Mouse (Mus musculus) G1E (cell line): ENCODE results near the gene Adprm. TPM values are rescaled to one million over a fixed set of nuclear protein-coding genes. Genes with fewer than 3 reads are reported as not detected.
"Not testable (repeated sequence)": the region's sequence is repeated elsewhere in the genome, so short reads cannot be mapped to it uniquely, and the experiment has no call there.

ENCODE experiments used
- ATAC-seq: 2 replicates; pipeline ENCODE4 v1.8.0; 2016; ENCODE audit warnings: mild to moderate bottlenecking; ENCODE audit not compliant: insufficient number of reproducible peaks, poor library complexity, low FRiP score, severe bottlenecking; ENCODE audit errors: extremely low read depth
- DNase-seq: peaks from one replicate; pipeline ENCODE4 v3.0.0; 2012; ENCODE audit warnings: low spot score
- H3K27me3 ChIP-seq: 2 replicates; pipeline ENCODE4 v1.6.1; 2012; ENCODE audit warnings: mild to moderate bottlenecking, low read length, inconsistent platforms; ENCODE audit not compliant: insufficient read depth
- H3K36me3 ChIP-seq: replicated peaks from 2 replicates; pipeline ENCODE3; 2012; ENCODE audit warnings: mild to moderate bottlenecking, inconsistent platforms
- H3K4me1 ChIP-seq: 2 replicates; pipeline ENCODE4 v1.6.1; 2012; ENCODE audit warnings: low read depth, low read length, inconsistent platforms, mixed read lengths; ENCODE audit not compliant: insufficient read depth
- H3K4me3 ChIP-seq: 2 replicates; pipeline ENCODE4 v1.5.1; 2012; ENCODE audit warnings: low read depth, mild to moderate bottlenecking, inconsistent platforms, low read length, moderate library complexity, mixed read lengths
- H3K9me3 ChIP-seq: replicated peaks from 2 replicates; pipeline ENCODE4 v1.6.1; 2012; ENCODE audit warnings: inconsistent platforms
- CTCF ChIP-seq: IDR thresholded peaks from 2 replicates; pipeline ENCODE4 v1.5.1; 2012; ENCODE audit warnings: low read depth, low read length, inconsistent platforms, mixed read lengths
- GATA1 ChIP-seq: IDR thresholded peaks from 2 replicates; pipeline ENCODE4 v1.6.1; 2012; ENCODE audit warnings: borderline replicate concordance, low read length, inconsistent platforms, mixed read lengths
- GATA2 ChIP-seq: IDR thresholded peaks from 2 replicates; pipeline ENCODE4 v1.6.1; 2012; ENCODE audit warnings: low read depth, low read length, inconsistent platforms, borderline replicate concordance
- POLR2AphosphoS5 ChIP-seq: IDR thresholded peaks from 2 replicates; pipeline ENCODE4 v1.6.1; 2012; ENCODE audit warnings: low read depth, low read length, inconsistent platforms; ENCODE audit not compliant: insufficient replicate concordance
- TAL1 ChIP-seq: conservative IDR thresholded peaks from 2 replicates; pipeline ENCODE4 v1.6.1; 2012; ENCODE audit warnings: low read depth, low read length, inconsistent platforms, mixed read lengths
- polyA plus RNA-seq: library from polyadenylated mRNA; stranded (reverse); fragments of >175 nt; gene quantifications from 2 replicates; pipeline ENCODE4 v1.2.3, GENCODE M21; 2012
- total RNA-seq, 2 experiments: library from RNA; stranded (forward) in 1 of 2; stranded (reverse) in 1 of 2; fragments of 200-1000 nt in 1 of 2; fragments of >200 nt in 1 of 2; fragmentation: Nextera tagmentation in 1 of 2; gene quantifications; 2 replicates each; pipeline ENCODE4 v1.2.3; 2014 to 2017

Gene Adprm
- total and polyA plus RNA-seq, 3 experiments, result 1.0 to 23.9 (median 13.3) TPM

GRCm38 (mm10) chr11:67024867-67025477 is 27.4 kb downstream of the Adprm start, which contains the start of gene Tmem220:
Gene Tmem220 (plus strand): TSS chr11:67025154.
- ATAC-seq (peak; percentile 99), DNase-seq (peak; percentile 96)
- H3K27me3 ChIP-seq, result peaks cover 8% of the 10 kb centered on the region; the same call in 1 of the 2 replicates
- H3K4me1 ChIP-seq, result peaks cover 16% of the 10 kb centered on the region
- H3K9me3 ChIP-seq, result no peaks in the 10 kb centered on the region
- TF ChIP-seq GATA2 (no peak), CTCF (no peak), POLR2AphosphoS5 (no peak), TAL1 (no peak), GATA1 (no peak)
- H3K36me3 ChIP-seq, result no peaks in the 10 kb centered on the region
- H3K4me3 ChIP-seq, result peak within 1 kb of the TSS; percentile 76

DNA sequence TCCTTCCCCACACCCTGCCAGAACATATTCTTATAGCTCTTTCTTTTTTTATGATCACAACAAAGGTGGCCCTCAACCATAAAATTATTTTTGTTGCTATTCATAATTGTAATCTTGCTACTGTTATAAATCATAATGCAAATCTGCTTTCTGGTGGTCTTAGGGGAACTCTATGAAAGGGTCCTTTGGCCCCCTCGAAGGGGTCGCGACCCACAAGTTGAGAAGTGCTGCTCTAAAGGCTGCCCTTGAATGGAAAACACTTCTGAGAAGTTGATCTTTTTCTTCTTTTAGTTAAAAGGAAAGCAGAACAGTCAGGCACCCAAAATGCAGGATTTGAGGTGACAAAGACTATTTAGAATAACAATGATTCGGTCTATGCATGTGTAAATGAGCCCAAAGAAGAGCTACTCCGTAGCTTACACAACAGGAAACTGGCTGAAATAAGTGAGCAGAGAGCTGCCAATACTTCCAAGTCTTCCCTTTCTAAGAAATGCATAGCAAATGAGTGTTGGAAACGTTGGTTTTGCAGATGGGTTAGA is 28.5 kb downstream of the Adprm start:
- ATAC-seq, result no peak
- TF ChIP-seq GATA1, result no peak
- no peak for TF ChIP-seq CTCF
- no peak for TF ChIP-seq GATA2
- TF ChIP-seq POLR2AphosphoS5, result no peak
- TF ChIP-seq TAL1, result no peak
- no peak for DNase-seq
- Histone ChIP-seq H3K4me3 (no peak overlapping the region), H3K36me3 (no peaks in the 10 kb centered on the region), H3K9me3 (no peaks in the 10 kb centered on the region), H3K4me1 (peaks cover 16% of the 10 kb centered on the region), H3K27me3 (peaks cover 4% of the 10 kb centered on the region; the same call in 1 of the 2 replicates)

GRCm38 (mm10) chr11:67023191-67023590 is 29.2 kb downstream of the Adprm start:
- H3K4me1 ChIP-seq, result peaks cover 16% of the 10 kb centered on the region
- H3K4me3 ChIP-seq, H3K9me3 ChIP-seq, H3K36me3 ChIP-seq, DNase-seq, H3K27me3 ChIP-seq, ATAC-seq: not testable (repeated sequence)

DNA sequence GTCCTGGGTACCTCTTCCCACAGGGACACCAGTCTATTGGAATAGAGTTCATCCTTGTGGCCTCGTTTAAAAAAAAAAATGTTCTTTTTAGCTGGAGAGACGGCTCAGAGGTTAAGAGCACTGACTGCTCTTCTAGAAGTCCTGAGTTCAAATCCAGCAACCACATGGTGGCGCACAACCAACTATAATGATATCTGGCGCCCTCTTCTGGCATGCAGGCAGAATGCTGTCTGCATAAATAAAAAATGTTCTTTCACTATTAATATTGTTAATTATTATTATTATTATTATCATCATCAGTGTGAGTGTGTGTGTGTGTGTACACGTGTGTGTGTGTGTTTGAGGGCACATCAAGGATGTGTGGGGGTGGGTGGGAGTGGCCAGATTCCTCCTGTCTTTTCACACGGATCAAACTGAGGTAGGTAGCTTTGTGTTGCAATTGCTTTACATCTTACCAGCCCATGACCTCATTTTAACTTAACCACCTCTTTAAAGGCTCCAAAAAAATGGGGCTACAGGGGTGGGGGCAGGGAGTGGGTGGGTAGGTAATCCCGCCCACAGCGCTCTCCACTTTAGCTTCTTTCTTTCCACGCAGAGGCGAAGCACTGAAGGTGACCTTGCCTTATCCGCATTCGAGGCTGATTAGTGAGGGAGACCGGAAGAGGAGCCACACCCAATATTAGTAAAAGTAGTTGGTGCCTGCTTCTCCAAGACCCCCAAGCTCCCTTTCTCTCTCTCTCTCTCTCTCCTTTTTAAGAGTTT is 29.9 kb downstream of the Adprm start:
- ATAC-seq (no peak), DNase-seq (no peak)
- Histone ChIP-seq H3K27me3 (no peaks in the 10 kb centered on the region), H3K36me3 (no peaks in the 10 kb centered on the region), H3K4me1 (peaks cover 16% of the 10 kb centered on the region), H3K4me3 (no peak overlapping the region), H3K9me3 (no peaks in the 10 kb centered on the region)
- TF ChIP-seq GATA1 (no peak), CTCF (0 out of 2 replicates have a peak, but pooled peaks have one; percentile 5)

DNA sequence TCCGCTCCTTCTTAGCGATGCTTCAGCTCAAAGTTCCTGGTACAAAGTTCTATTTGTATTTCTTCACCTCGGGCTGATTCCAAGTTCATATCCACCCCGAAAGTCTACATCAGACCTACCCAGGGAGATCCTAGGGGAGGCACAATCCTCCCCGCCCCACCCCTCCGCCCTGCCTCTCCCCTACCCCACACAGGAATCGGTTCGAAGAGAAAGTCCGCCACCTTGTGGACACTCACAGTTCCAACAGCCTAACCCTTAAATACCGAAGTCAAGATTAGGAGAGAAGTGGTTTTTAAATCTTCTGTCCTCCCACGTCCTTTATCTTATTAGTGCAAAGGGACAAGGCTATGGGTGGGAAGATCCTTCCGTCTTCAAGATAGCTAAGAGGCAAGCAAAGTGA is 31.4 kb downstream of the Adprm start:
- no peaks in the 10 kb centered on the region for H3K9me3 ChIP-seq
- ATAC-seq (no peak), DNase-seq (peak; percentile 16)
- no peak overlapping the region for H3K4me3 ChIP-seq
- peaks cover 16% of the 10 kb centered on the region for H3K4me1 ChIP-seq
- no peaks in the 10 kb centered on the region for H3K27me3 ChIP-seq
- no peaks in the 10 kb centered on the region for H3K36me3 ChIP-seq
- TF ChIP-seq TAL1 (no peak), CTCF (0 out of 2 replicates have a peak, but pooled peaks have one; percentile 27)

DNA sequence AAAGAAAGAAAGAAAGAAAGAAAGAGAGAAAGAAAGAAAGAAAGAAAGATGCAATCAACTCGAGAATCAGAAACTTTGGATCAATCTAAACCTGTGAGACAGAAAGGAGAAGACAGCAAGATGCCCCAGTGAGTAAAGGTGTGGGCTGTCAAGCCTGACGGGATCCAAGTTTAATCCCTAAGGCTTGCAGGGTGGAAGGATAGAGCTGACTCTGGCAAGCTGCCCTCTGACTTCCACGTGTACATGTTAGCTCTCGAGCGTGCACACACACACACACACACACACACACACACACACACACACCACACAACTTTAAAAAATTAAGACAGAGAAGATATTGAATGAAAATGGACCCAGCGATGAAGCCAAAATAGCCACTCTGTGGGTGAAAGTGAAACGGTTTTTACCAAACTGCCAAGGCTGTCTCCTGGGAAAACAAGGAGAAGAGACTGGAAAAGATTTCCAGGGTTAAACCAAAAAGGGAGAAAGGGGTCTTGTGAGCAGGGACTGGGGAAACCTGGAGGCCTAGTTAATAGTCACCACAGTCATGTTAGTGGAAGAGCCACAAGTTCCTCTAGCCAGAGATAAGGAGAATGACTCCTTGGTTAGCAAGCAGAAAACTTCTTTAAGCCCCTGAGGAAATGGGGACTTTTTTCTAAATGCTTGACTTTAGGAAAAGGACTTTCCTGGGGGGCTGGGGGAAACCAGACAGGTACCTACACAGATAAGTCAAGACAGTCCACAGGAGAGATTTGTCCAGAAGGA is 32.5 kb downstream of the Adprm start:
- TF ChIP-seq CTCF, result no peak
- TF ChIP-seq GATA2, result no peak
- TF ChIP-seq POLR2AphosphoS5, result no peak
- TF ChIP-seq TAL1, result no peak
- H3K4me3 ChIP-seq, result no peak overlapping the region
- H3K9me3 ChIP-seq, result no peaks in the 10 kb centered on the region
- ATAC-seq (no peak), DNase-seq (no peak)
- H3K27me3 ChIP-seq, result no peaks in the 10 kb centered on the region
- no peaks in the 10 kb centered on the region for H3K36me3 ChIP-seq
- peaks cover 7% of the 10 kb centered on the region; the same call in 1 of the 2 replicates for H3K4me1 ChIP-seq
